Mouse (Mus musculus) liver, embryonic 14.5 days (tissue): Measurements from ENCODE around the gene Wdfy2.

ENCODE experiments used
- CTCF ChIP-seq: IDR thresholded peaks from 2 replicates; pipeline ENCODE4 v1.5.1; 2016; ENCODE audit warnings: antibody characterized with exemption, low read depth, control low read depth
- EP300 ChIP-seq: IDR thresholded peaks from 2 replicates; pipeline ENCODE4 v1.6.1; 2016; ENCODE audit warnings: antibody characterized with exemption, low read depth

DNA sequence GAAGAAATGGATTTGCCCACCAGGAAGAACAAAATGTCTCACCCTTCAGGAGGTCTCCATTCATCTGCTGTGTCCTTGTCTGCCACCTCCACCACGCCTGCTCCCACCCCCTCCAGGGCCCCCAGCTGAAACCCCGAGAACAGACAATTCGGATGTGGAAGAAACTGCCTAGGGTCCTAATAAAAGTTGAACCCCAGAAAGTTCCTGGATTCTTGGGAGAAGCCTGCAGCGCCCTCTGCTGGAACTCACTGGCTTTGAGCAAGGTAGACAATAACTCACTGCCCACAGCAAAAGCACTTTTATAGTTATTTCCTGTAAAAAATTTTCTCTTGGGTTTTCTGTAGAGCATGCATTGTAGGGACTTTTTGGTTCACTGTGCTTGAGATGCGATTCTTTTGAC, 137.6 kb downstream of the Wdfy2 start:
- TF ChIP-seq CTCF (peak; percentile 74), EP300 (no peak)
